Mouse (Mus musculus) MEL (cell line): ENCODE measurements around the gene Tbc1d16. TPM values are rescaled to one million over a fixed set of nuclear protein-coding genes. Genes with fewer than 3 reads are reported as not detected.

Experiments used
- DNase-seq: peaks from one replicate; pipeline ENCODE4 v3.0.0; 2011; ENCODE audit warnings: low read depth, low spot score
- H3K27ac ChIP-seq: 2 replicates; pipeline ENCODE4 v1.5.1; 2012; ENCODE audit warnings: low read depth, mild to moderate bottlenecking, control low read depth, low read length, moderate library complexity; ENCODE audit not compliant: control insufficient read depth
- H3K27me3 ChIP-seq, 2 experiments: fragments of 150-350 bp in 1 of 2; sonication (generic) in 1 of 2; 2 replicates each; pipeline ENCODE4 v1.6.1; 2012; ENCODE audit warnings: low read length in 2 of 2, mild to moderate bottlenecking in 2 of 2, improper control_type of control experiment in 1 of 2, moderate library complexity in 1 of 2; ENCODE audit not compliant: insufficient read depth in 2 of 2, control insufficient read depth in 1 of 2
- H3K36me3 ChIP-seq, 2 experiments: 2 replicates each; pipeline ENCODE4 v1.6.1; 2012 to 2014; ENCODE audit warnings: low read length in 2 of 2, improper control_type of control experiment in 1 of 2, inconsistent platforms in 1 of 2, mild to moderate bottlenecking in 1 of 2; ENCODE audit not compliant: insufficient read depth in 2 of 2, control insufficient read depth in 1 of 2
- H3K4me1 ChIP-seq, 2 experiments: fragments of 150-350 bp in 1 of 2; sonication (generic) in 1 of 2; 2 replicates each; pipeline ENCODE4 v1.6.1; 2012; ENCODE audit warnings: low read length in 2 of 2, improper control_type of control experiment in 1 of 2, mild to moderate bottlenecking in 1 of 2; ENCODE audit not compliant: insufficient read depth in 2 of 2, control insufficient read depth in 1 of 2
- H3K4me3 ChIP-seq, 2 experiments: fragments of 150-350 bp in 1 of 2; sonication (generic) in 1 of 2; 2 replicates each; pipeline ENCODE4 v1.5.1; 2012; ENCODE audit warnings: low read depth in 2 of 2, low read length in 2 of 2, mild to moderate bottlenecking in 2 of 2, moderate library complexity in 2 of 2, control low read depth in 1 of 2, improper control_type of control experiment in 1 of 2; ENCODE audit not compliant: control insufficient read depth in 1 of 2, insufficient read depth in 1 of 2
- H3K79me2 ChIP-seq: 2 replicates; pipeline ENCODE4 v1.6.1; 2012; ENCODE audit warnings: mild to moderate bottlenecking, low read length, moderate library complexity; ENCODE audit not compliant: control insufficient read depth, poor library complexity, insufficient read depth
- H3K9ac ChIP-seq: 2 replicates; pipeline ENCODE4 v1.6.1; 2012; ENCODE audit warnings: low read depth, mild to moderate bottlenecking, control low read depth, low read length, moderate library complexity; ENCODE audit not compliant: control insufficient read depth, poor library complexity, severe bottlenecking
- H3K9me3 ChIP-seq: fragments of 150-350 bp; sonication (generic); replicated peaks from 2 replicates; pipeline ENCODE4 v1.6.1; 2012; ENCODE audit warnings: mild to moderate bottlenecking, low read length, improper control_type of control experiment, moderate library complexity; ENCODE audit not compliant: insufficient read depth
- CHD1 ChIP-seq: IDR thresholded peaks from 2 replicates; pipeline ENCODE4 v1.6.1; 2012; ENCODE audit warnings: low read depth, mild to moderate bottlenecking, inconsistent platforms, low read length, improper control_type of control experiment
- CTCF ChIP-seq, 3 experiments: IDR thresholded peaks in 2 of 3; conservative IDR thresholded peaks in 1 of 3; 2 replicates each; pipeline ENCODE4 v1.5.1; 2011 to 2012; ENCODE audit warnings: low read length in 3 of 3, low read depth in 2 of 3, mild to moderate bottlenecking in 2 of 3, improper control_type of control experiment in 1 of 3, inconsistent platforms in 1 of 3, mixed read lengths in 1 of 3, moderate library complexity in 1 of 3; ENCODE audit not compliant: control insufficient read depth in 1 of 3, insufficient read depth in 1 of 3, poor library complexity in 1 of 3, severe bottlenecking in 1 of 3
- E2F4 ChIP-seq: IDR thresholded peaks from 2 replicates; pipeline ENCODE4 v1.6.1; 2011; ENCODE audit warnings: low read depth, low read length, improper control_type of control experiment, borderline replicate concordance
- EP300 ChIP-seq, 2 experiments: IDR thresholded peaks; 2 replicates each; pipeline ENCODE4 v1.6.1; 2011; ENCODE audit warnings: improper control_type of control experiment in 2 of 2, low read length in 2 of 2, low read depth in 1 of 2, mild to moderate bottlenecking in 1 of 2
- GABPA ChIP-seq: IDR thresholded peaks from 2 replicates; pipeline ENCODE4 v1.6.1; 2012; ENCODE audit warnings: low read depth, mild to moderate bottlenecking, inconsistent platforms, low read length, improper control_type of control experiment, moderate library complexity
- GATA1 ChIP-seq: IDR thresholded peaks from 2 replicates; pipeline ENCODE4 v1.6.1; 2011; ENCODE audit warnings: low read depth, low read length, improper control_type of control experiment
- HCFC1 ChIP-seq: IDR thresholded peaks from 2 replicates; pipeline ENCODE4 v1.6.1; 2012; ENCODE audit warnings: low read depth, mild to moderate bottlenecking, inconsistent platforms, low read length, improper control_type of control experiment, moderate library complexity
- KAT2A ChIP-seq: conservative IDR thresholded peaks from 2 replicates; pipeline ENCODE4 v1.6.1; 2012; ENCODE audit warnings: low read depth, low read length, improper control_type of control experiment, inconsistent platforms
- MAFK ChIP-seq: IDR thresholded peaks from 2 replicates; pipeline ENCODE4 v1.6.1; 2011; ENCODE audit warnings: low read depth, mild to moderate bottlenecking, low read length, improper control_type of control experiment, borderline replicate concordance
- MAZ ChIP-seq: IDR thresholded peaks from 2 replicates; pipeline ENCODE4 v1.6.1; 2012; ENCODE audit warnings: low read depth, mild to moderate bottlenecking, inconsistent platforms, low read length, improper control_type of control experiment
- MEF2A ChIP-seq: IDR thresholded peaks from 2 replicates; pipeline ENCODE4 v1.6.1; 2014; ENCODE audit warnings: low read depth, mild to moderate bottlenecking, inconsistent platforms, low read length, improper control_type of control experiment; ENCODE audit not compliant: poor library complexity, insufficient replicate concordance, severe bottlenecking; ENCODE audit errors: extremely low read depth
- MYC ChIP-seq: IDR thresholded peaks from 2 replicates; pipeline ENCODE4 v1.6.1; 2011; ENCODE audit warnings: low read depth, mild to moderate bottlenecking, low read length, improper control_type of control experiment, moderate library complexity
- NRF1 ChIP-seq: IDR thresholded peaks from 2 replicates; pipeline ENCODE4 v1.6.1; 2014; ENCODE audit warnings: low read depth, mild to moderate bottlenecking, inconsistent platforms, low read length, improper control_type of control experiment, moderate library complexity; ENCODE audit not compliant: poor library complexity, insufficient read depth, severe bottlenecking
- RAD21 ChIP-seq: IDR thresholded peaks from 2 replicates; pipeline ENCODE4 v1.6.1; 2011; ENCODE audit warnings: mild to moderate bottlenecking, low read depth, low read length, improper control_type of control experiment
- SIN3A ChIP-seq: IDR thresholded peaks from 2 replicates; pipeline ENCODE4 v1.6.1; 2012; ENCODE audit warnings: low read length, improper control_type of control experiment, inconsistent platforms
- TBP ChIP-seq: IDR thresholded peaks from 2 replicates; pipeline ENCODE4 v1.8.0; 2011; ENCODE audit warnings: low read depth, low read length, improper control_type of control experiment
- TCF12 ChIP-seq: IDR thresholded peaks from 2 replicates; pipeline ENCODE4 v1.6.1; 2014; ENCODE audit warnings: low read depth, mild to moderate bottlenecking, inconsistent platforms, low read length, improper control_type of control experiment, moderate library complexity
- USF1 ChIP-seq: IDR thresholded peaks from 2 replicates; pipeline ENCODE4 v1.6.1; 2014; ENCODE audit warnings: low read depth, mild to moderate bottlenecking, inconsistent platforms, low read length, improper control_type of control experiment, moderate library complexity
- USF2 ChIP-seq, 2 experiments: IDR thresholded peaks; 2 replicates each; pipeline ENCODE4 v1.6.1; 2011 to 2012; ENCODE audit warnings: improper control_type of control experiment in 2 of 2, low read length in 2 of 2, borderline replicate concordance in 1 of 2, inconsistent platforms in 1 of 2, low read depth in 1 of 2, mild to moderate bottlenecking in 1 of 2; ENCODE audit not compliant: insufficient read depth in 1 of 2
- ZKSCAN1 ChIP-seq: IDR thresholded peaks from 2 replicates; pipeline ENCODE4 v1.6.1; 2012; ENCODE audit warnings: low read depth, mild to moderate bottlenecking, inconsistent platforms, low read length, improper control_type of control experiment, moderate library complexity
- ZMIZ1 ChIP-seq: IDR thresholded peaks from 2 replicates; pipeline ENCODE4 v1.6.1; 2012; ENCODE audit warnings: low read depth, mild to moderate bottlenecking, inconsistent platforms, low read length, improper control_type of control experiment, moderate library complexity
- ZNF384 ChIP-seq: IDR thresholded peaks from 2 replicates; pipeline ENCODE4 v1.6.1; 2012; ENCODE audit warnings: low read depth, mild to moderate bottlenecking, inconsistent platforms, low read length, improper control_type of control experiment
- polyA plus RNA-seq, 2 experiments: library from polyadenylated mRNA; stranded (reverse) in 1 of 2; unstranded in 1 of 2; fragments of >175 nt in 1 of 2; fragments of >200 nt in 1 of 2; gene quantifications; 2 replicates each; pipeline versions ENCODE4 v1.2.1 to v1.2.4; 2012; ENCODE audit warnings: low replicate concordance in 2 of 2, low read depth in 1 of 2; ENCODE audit not compliant: insufficient read length in 2 of 2, insufficient read depth in 1 of 2, missing spikeins in 1 of 2
- total RNA-seq: library from RNA; depleted of rRNA; stranded (reverse); fragments of 300-350 nt; gene quantifications from 2 replicates; pipeline ENCODE4 v1.2.3, GENCODE M21; 2012

Gene Tbc1d16
- total and polyA plus RNA-seq, 3 experiments = 13.6 to 19.2 TPM; not detected in 1

DNA sequence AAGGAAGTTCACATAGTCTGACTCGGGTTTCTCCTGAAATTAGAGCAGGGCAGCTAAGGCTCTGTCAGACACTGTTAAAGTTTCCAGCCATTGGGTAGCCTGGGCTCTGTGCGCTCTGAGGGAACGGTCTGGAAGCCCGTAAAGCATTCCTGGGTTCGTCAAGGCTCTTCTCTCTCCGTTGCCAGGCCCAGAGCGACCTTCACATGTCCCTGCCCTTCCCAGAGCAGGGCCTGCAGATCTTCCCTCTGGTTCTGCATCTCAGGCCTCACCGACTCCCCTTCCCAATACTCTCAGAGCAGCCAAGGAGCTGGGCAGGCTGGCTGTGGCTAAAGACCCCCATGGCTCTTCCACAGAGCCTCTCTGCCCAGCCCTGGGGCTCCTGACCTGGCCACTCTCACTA lies 85.7 kb downstream of the Tbc1d16 start:
- no peak overlapping the region for H3K4me3 ChIP-seq
- H3K79me2 ChIP-seq = no peaks in the 10 kb centered on the region
- H3K4me1 ChIP-seq = no peaks in the 10 kb centered on the region
- TF ChIP-seq RAD21 (no peak), HCFC1 (no peak), ZKSCAN1 (no peak), GABPA (no peak), USF2 (IDR thresholded peaks at IDR 0.05; ENCODE audit: borderline replicate concordance in 1 of 2, insufficient read depth in 1 of 2, low read depth in 1 of 2, low read length in 2 of 2) (no peak), GATA1 (no peak)
- no peaks in the 10 kb centered on the region for H3K36me3 ChIP-seq
- no peak overlapping the region for H3K9ac ChIP-seq
- H3K27ac ChIP-seq = no peak overlapping the region
- DNase-seq = no peak
- no peaks in the 10 kb centered on the region for H3K9me3 ChIP-seq
- H3K27me3 ChIP-seq = no peaks in the 10 kb centered on the region; a peak in 1 of 4 replicates

DNA sequence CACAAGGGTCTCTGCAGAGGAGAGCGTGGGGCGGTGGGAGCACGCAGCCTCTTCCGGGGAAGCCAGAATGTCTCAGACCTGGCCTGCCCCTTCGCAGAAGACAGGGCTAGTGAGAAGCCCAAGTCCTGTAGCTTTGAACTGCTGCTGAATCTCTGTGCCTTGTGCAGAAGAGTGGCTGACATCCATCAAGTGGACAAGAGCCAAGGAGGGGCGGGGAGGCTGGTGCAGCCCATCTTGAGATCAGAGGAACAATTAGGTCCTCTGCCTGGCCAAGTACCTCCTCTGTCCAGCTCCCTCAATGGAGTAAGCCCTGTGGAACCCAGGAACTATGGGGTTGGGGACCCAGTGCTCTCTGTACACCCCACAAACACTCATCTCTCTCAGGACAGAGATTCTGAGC lies 89.3 kb downstream of the Tbc1d16 start:
- Histone ChIP-seq H3K9me3 (no peaks in the 10 kb centered on the region), H3K9ac (no peak overlapping the region), H3K36me3 (peaks cover 0 to 9% of the 10 kb centered on the region in 2 experiments; a peak in 2 of 4 replicates), H3K27me3 (no peaks in the 10 kb centered on the region; a peak in 1 of 4 replicates), H3K4me3 (no peak overlapping the region), H3K4me1 (peaks cover 0 to 14% of the 10 kb centered on the region in 2 experiments; a peak in 3 of 4 replicates), H3K27ac (no peak overlapping the region), H3K79me2 (no peaks in the 10 kb centered on the region; the same call in 1 of the 2 replicates)
- no peak for DNase-seq
- TF ChIP-seq ZKSCAN1 = no peak
- TF ChIP-seq NRF1 = no peak
- TF ChIP-seq CHD1 = no peak
- TF ChIP-seq MAFK = no peak
- TF ChIP-seq TCF12 = no peak
- TF ChIP-seq ZNF384 = no peak
- TF ChIP-seq USF2 (IDR thresholded peaks at IDR 0.05; ENCODE audit: borderline replicate concordance in 1 of 2, insufficient read depth in 1 of 2, low read depth in 1 of 2, low read length in 2 of 2) = no peak
- no peak for TF ChIP-seq MEF2A
- no peak for TF ChIP-seq ZMIZ1
- TF ChIP-seq MYC = no peak
- TF ChIP-seq CTCF (IDR thresholded peaks at IDR 0.05 in 2 of 3, conservative IDR thresholded peaks at IDR 0.05 in 1 of 3; ENCODE audit: control insufficient read depth in 1 of 3, insufficient read depth in 1 of 3, low read depth in 2 of 3, low read length in 3 of 3, poor library complexity in 1 of 3, severe bottlenecking in 1 of 3) = no peak
- no peak for TF ChIP-seq EP300 (IDR thresholded peaks at IDR 0.05; ENCODE audit: low read depth in 1 of 2, low read length in 2 of 2)
- no peak for TF ChIP-seq MAZ
- no peak for TF ChIP-seq SIN3A
- TF ChIP-seq E2F4 = no peak
- TF ChIP-seq USF1 = no peak
- no peak for TF ChIP-seq TBP
- no peak for TF ChIP-seq KAT2A
